Mouse (Mus musculus): ENCODE measurements around the gene Hs2st1. TPM values are rescaled to one million over a fixed set of nuclear protein-coding genes. Genes with fewer than 3 reads are reported as not detected.

The Hs2st1 gene
- polyA plus RNA-seq, 1 experiment from 2014 or later: 7.3 TPM

DNA sequence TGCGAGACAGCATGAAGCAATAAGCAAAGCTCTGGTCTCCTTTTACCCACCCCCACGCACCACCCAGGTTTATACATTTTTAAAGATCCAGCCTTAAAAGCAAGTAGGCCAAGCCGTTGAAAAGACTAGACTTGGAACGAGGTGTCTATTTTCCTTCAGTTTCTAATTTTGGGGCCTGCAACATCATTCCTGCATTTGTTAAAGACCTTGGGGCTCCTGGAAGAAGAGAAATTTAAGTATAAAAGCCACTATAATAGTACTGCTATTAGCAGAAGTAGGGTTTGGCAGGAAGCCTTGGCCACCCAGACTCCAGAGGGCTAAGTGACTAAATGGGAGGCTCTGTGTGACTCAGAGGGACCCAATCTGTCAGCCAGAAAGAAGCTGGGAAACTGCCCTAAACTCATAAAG, 144.9 kb downstream of the Hs2st1 start:
- H3K4me1 ChIP-seq (ENCODE audit: control insufficient read depth, insufficient read depth, low read length): no peaks in the 10 kb centered on the region
- H3K4me2 ChIP-seq: no peak overlapping the region
- no peaks in the 10 kb centered on the region for H3K36me3 ChIP-seq (ENCODE audit: control insufficient read depth, insufficient read depth, low read length)
- 89% methylated on average over 4 of the region's 4 CpGs for WGBS (ENCODE audit: insufficient replicate concordance)
- no peaks in the 10 kb centered on the region for H3K9me3 ChIP-seq (replicated peaks; ENCODE audit: control insufficient read depth, low read length)
- H3K27me3 ChIP-seq (ENCODE audit: control insufficient read depth, insufficient read depth, low read length): no peaks in the 10 kb centered on the region
- no peak overlapping the region for H3K9ac ChIP-seq (ENCODE audit: low read depth, low read length)
- no peak overlapping the region for H3K27ac ChIP-seq (ENCODE audit: low read depth, low read length)
- no peak overlapping the region for H3K4me3 ChIP-seq (ENCODE audit: low read depth, low read length)
- no peak for ATAC-seq (replicated peaks; ENCODE audit: insufficient number of reproducible peaks, low FRiP score, low TSS enrichment)

GRCm38 (mm10) chr3:144421404-144422180, 148.4 kb downstream of the Hs2st1 start:
- ATAC-seq (replicated peaks; ENCODE audit: insufficient number of reproducible peaks, low FRiP score, low TSS enrichment): no peak
- H3K9ac ChIP-seq (ENCODE audit: low read depth, low read length): no peak overlapping the region
- H3K9me3 ChIP-seq (replicated peaks; ENCODE audit: control insufficient read depth, low read length): no peaks in the 10 kb centered on the region
- WGBS (ENCODE audit: insufficient replicate concordance): 62% methylated on average over 7 of the region's 7 CpGs
- no peak overlapping the region for H3K4me2 ChIP-seq
- H3K4me1 ChIP-seq (ENCODE audit: control insufficient read depth, insufficient read depth, low read length): no peaks in the 10 kb centered on the region
- no peak overlapping the region for H3K27ac ChIP-seq (ENCODE audit: low read depth, low read length)
- H3K27me3 ChIP-seq (ENCODE audit: control insufficient read depth, insufficient read depth, low read length): no peaks in the 10 kb centered on the region
- H3K4me3 ChIP-seq (ENCODE audit: low read depth, low read length): no peak overlapping the region
- H3K36me3 ChIP-seq (ENCODE audit: control insufficient read depth, insufficient read depth, low read length): no peaks in the 10 kb centered on the region

GRCm38 (mm10) chr3:144413821-144414220, 156.2 kb downstream of the Hs2st1 start:
- H3K36me3 ChIP-seq (ENCODE audit: control insufficient read depth, insufficient read depth, low read length): no peaks in the 10 kb centered on the region
- no peaks in the 10 kb centered on the region for H3K27me3 ChIP-seq (ENCODE audit: control insufficient read depth, insufficient read depth, low read length)
- no peaks in the 10 kb centered on the region for H3K9me3 ChIP-seq (replicated peaks; ENCODE audit: control insufficient read depth, low read length)
- ATAC-seq (replicated peaks; ENCODE audit: insufficient number of reproducible peaks, low FRiP score, low TSS enrichment): no peak
- H3K27ac ChIP-seq (ENCODE audit: low read depth, low read length): no peak overlapping the region
- peaks cover 7% of the 10 kb centered on the region; the same call in 1 of the 2 replicates for H3K4me1 ChIP-seq (ENCODE audit: control insufficient read depth, insufficient read depth, low read length)
- H3K4me2 ChIP-seq: no peak overlapping the region
- no peak overlapping the region for H3K4me3 ChIP-seq (ENCODE audit: low read depth, low read length)
- 67% methylated on average over 7 of the region's 7 CpGs for WGBS (ENCODE audit: insufficient replicate concordance)
- no peak overlapping the region for H3K9ac ChIP-seq (ENCODE audit: low read depth, low read length)

DNA sequence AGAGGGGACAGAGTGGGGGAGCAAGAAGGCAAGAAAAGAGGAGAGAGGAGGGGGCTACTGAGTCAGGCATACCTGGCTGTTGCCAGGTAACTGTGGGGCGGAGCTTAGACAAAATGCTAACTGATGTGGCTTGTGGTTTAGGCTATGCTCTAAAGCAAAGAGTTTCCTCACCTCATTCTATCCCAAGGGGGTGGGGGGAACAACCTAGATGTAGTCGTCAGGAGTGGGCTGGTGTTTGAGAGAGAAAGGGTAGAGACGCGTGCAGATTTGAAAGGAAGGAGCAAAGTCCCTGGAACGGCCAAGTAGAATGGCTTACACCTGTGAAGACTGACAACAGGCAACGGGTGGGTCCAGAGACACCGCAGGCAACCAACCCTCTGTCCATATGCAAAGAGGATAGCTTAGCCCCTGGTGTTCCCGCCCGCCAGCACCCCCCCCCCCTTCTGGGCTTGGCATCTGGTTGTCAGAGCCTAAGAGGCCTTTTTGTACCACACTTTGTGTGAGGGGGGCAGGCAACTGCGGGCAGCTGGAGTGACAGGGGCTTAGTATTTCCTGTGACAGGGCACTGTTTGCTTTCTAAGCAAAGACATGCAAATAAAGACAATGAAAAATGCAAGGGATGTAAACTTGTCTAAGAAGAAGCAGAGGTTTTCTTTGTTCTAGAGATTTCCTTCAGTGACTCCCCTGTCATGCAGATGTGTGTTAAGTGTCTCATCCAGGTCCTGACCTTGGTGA, 157.3 kb downstream of the Hs2st1 start:
- H3K27me3 ChIP-seq (ENCODE audit: control insufficient read depth, insufficient read depth, low read length): no peaks in the 10 kb centered on the region
- peak overlapping the region; percentile 44 for H3K4me2 ChIP-seq
- no peaks in the 10 kb centered on the region for H3K36me3 ChIP-seq (ENCODE audit: control insufficient read depth, insufficient read depth, low read length)
- WGBS (ENCODE audit: insufficient replicate concordance): 7% methylated on average over 10 of the region's 10 CpGs
- ATAC-seq (replicated peaks; ENCODE audit: insufficient number of reproducible peaks, low FRiP score, low TSS enrichment): no peak
- no peaks in the 10 kb centered on the region for H3K9me3 ChIP-seq (replicated peaks; ENCODE audit: control insufficient read depth, low read length)
- H3K4me1 ChIP-seq (ENCODE audit: control insufficient read depth, insufficient read depth, low read length): peaks cover 7% of the 10 kb centered on the region; the same call in 1 of the 2 replicates
- no peak overlapping the region for H3K9ac ChIP-seq (ENCODE audit: low read depth, low read length)
- H3K4me3 ChIP-seq (ENCODE audit: low read depth, low read length): no peak overlapping the region
- no peak overlapping the region for H3K27ac ChIP-seq (ENCODE audit: low read depth, low read length)

- WGBS (ENCODE audit: insufficient replicate concordance): 16% methylated on average over 8 of the region's 8 CpGs
- Histone ChIP-seq H3K27me3 (ENCODE audit: control insufficient read depth, insufficient read depth, low read length) (no peaks in the 10 kb centered on the region), H3K27ac (ENCODE audit: low read depth, low read length) (no peak overlapping the region), H3K4me3 (ENCODE audit: low read depth, low read length) (no peak overlapping the region), H3K36me3 (ENCODE audit: control insufficient read depth, insufficient read depth, low read length) (no peaks in the 10 kb centered on the region), H3K4me2 (no peak overlapping the region), H3K4me1 (ENCODE audit: control insufficient read depth, insufficient read depth, low read length) (peaks cover 7% of the 10 kb centered on the region; the same call in 1 of the 2 replicates), H3K9ac (ENCODE audit: low read depth, low read length) (no peak overlapping the region), H3K9me3 (replicated peaks; ENCODE audit: control insufficient read depth, low read length) (no peaks in the 10 kb centered on the region)
- ATAC-seq (replicated peaks; ENCODE audit: insufficient number of reproducible peaks, low FRiP score, low TSS enrichment): no peak
Measured at GRCm38 (mm10) chr3:144411650-144412278, 158.2 kb downstream of the Hs2st1 start.

DNA sequence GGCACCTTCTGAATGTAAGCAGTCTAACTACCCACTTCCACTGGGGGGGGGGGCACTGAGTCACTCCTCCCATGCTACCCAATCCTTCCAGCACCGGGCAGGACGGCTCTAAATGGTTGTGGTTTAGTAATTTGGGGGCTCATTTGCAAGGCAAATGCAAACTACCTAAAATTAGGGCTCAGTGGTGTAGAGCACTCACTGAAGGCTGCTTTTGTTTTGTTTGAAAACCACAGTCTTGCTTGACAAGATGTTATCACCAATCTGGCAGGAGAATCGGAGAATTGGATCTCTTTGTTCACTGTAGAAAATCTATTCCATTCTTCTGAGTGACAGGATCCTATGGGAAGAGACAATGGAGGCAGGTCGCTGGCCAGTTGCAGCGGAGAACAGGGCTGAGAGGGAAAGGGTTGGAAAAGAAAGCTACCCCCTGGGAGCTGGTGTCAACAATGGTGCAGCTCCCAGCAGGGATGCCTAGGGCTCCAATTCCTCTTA, 158.9 kb downstream of the Hs2st1 start:
- peaks cover 7% of the 10 kb centered on the region; the same call in 1 of the 2 replicates for H3K4me1 ChIP-seq (ENCODE audit: control insufficient read depth, insufficient read depth, low read length)
- H3K4me2 ChIP-seq: no peak overlapping the region
- no peaks in the 10 kb centered on the region for H3K9me3 ChIP-seq (replicated peaks; ENCODE audit: control insufficient read depth, low read length)
- H3K27ac ChIP-seq (ENCODE audit: low read depth, low read length): no peak overlapping the region
- 21% methylated on average over 5 of the region's 5 CpGs for WGBS (ENCODE audit: insufficient replicate concordance)
- no peaks in the 10 kb centered on the region for H3K27me3 ChIP-seq (ENCODE audit: control insufficient read depth, insufficient read depth, low read length)
- ATAC-seq (replicated peaks; ENCODE audit: insufficient number of reproducible peaks, low FRiP score, low TSS enrichment): no peak
- no peak overlapping the region for H3K9ac ChIP-seq (ENCODE audit: low read depth, low read length)
- H3K4me3 ChIP-seq (ENCODE audit: low read depth, low read length): no peak overlapping the region
- H3K36me3 ChIP-seq (ENCODE audit: control insufficient read depth, insufficient read depth, low read length): no peaks in the 10 kb centered on the region

DNA sequence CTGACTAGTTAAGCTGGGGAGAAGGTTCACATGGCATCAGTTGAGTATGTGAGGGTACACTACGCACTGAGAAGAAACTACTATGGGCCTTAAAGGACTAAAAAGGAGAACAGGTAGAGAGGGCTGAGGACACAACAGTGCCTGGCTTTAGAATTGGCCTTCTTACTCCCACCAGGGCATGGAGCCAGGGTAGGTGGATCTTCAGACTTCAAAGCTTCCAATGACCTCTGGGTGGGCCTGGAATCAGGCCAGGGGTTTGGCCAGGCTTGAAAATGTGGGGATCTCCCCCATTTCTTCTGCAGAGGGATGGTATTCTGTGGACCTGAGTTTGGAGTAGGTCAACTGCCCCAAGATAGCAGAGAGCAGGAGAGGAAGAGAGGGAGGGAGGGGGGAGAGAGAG, 161.0 kb downstream of the Hs2st1 start:
- no peak overlapping the region for H3K4me2 ChIP-seq
- no peaks in the 10 kb centered on the region for H3K27me3 ChIP-seq (ENCODE audit: control insufficient read depth, insufficient read depth, low read length)
- H3K9ac ChIP-seq (ENCODE audit: low read depth, low read length): no peak overlapping the region
- peaks cover 7% of the 10 kb centered on the region; the same call in 1 of the 2 replicates for H3K4me1 ChIP-seq (ENCODE audit: control insufficient read depth, insufficient read depth, low read length)
- H3K36me3 ChIP-seq (ENCODE audit: control insufficient read depth, insufficient read depth, low read length): no peaks in the 10 kb centered on the region
- ATAC-seq (replicated peaks; ENCODE audit: insufficient number of reproducible peaks, low FRiP score, low TSS enrichment): no peak
- no peak overlapping the region for H3K27ac ChIP-seq (ENCODE audit: low read depth, low read length)
- no peaks in the 10 kb centered on the region for H3K9me3 ChIP-seq (replicated peaks; ENCODE audit: control insufficient read depth, low read length)
- WGBS (ENCODE audit: insufficient replicate concordance): 76% methylated on average over 1 of the region's 1 CpGs
- H3K4me3 ChIP-seq (ENCODE audit: low read depth, low read length): no peak overlapping the region

DNA sequence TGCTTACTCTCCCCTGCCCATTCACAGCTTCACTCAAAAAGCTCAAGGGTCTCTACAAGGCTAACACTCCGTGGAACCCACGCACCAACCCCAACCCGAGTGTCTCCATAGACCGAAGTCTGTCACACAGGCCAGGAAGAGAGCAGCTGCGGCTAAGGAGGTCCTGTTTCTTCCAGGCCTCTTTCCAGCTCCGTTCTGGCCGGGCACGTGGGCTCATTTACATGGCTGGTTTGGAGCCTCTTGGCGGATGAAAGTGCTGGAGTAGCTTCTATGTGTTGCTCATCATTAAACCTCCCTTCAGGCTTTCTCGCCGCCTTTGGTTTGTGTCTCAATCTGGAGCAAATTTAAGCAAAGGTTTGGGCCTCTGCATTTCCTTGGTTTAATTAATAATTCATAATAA, 164.7 kb downstream of the Hs2st1 start:
- Histone ChIP-seq H3K9me3 (replicated peaks; ENCODE audit: control insufficient read depth, low read length) (no peaks in the 10 kb centered on the region), H3K9ac (ENCODE audit: low read depth, low read length) (no peak overlapping the region), H3K4me1 (ENCODE audit: control insufficient read depth, insufficient read depth, low read length) (peaks cover 12% of the 10 kb centered on the region), H3K4me2 (no peak overlapping the region), H3K27me3 (ENCODE audit: control insufficient read depth, insufficient read depth, low read length) (no peaks in the 10 kb centered on the region), H3K36me3 (ENCODE audit: control insufficient read depth, insufficient read depth, low read length) (no peaks in the 10 kb centered on the region), H3K4me3 (ENCODE audit: low read depth, low read length) (no peak overlapping the region), H3K27ac (ENCODE audit: low read depth, low read length) (no peak overlapping the region)
- ATAC-seq (replicated peaks; ENCODE audit: insufficient number of reproducible peaks, low FRiP score, low TSS enrichment): no peak
- WGBS (ENCODE audit: insufficient replicate concordance): 69% methylated on average over 11 of the region's 11 CpGs

Measured in heart, embryonic 11.5 days (tissue).